8 mouse cellular contexts compared by ENCODE assay signal in the genomic region with DNA sequence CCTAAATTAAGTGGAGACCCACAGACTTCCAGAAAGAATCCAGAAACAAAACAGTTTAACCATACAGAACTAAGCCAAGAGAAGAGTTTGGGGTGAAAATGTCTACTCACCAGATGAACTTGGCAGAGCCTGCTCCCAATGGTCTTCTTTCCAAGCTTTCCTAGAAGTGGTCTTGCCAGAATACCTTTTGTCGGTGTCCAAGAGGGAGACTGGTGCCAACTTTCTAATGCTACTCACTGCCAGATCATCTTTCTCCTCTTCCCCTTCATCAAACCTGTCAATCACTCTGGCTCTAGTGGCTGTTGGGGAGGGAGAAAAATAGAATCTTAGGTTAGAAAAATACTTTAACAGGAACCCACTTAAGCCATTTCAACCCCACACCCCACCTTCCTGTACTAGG. TPM values are rescaled to one million over a fixed set of nuclear protein-coding genes. Genes with fewer than 3 reads are reported as not detected.
A peak's percentile ranks its signal among the peaks of the same experiment; 100 is the strongest.
DNase-seq lines count a peak whose midpoint lies in the region; ATAC-seq and TF ChIP-seq lines count a peak whose summit lies in the region.
"Had no signal": no experiment of that assay in that cellular context is flagged by ENCODE, and none has a peak within 500 bp of the region (broad histone marks: within the 10 kb centered on the region; RNA-seq: fewer than 3 reads in every experiment).

No protein-coding gene starts in this region.

- H3K4me3 ChIP-seq in kidney, embryonic 15.5 days (replicated peaks): peak overlapping the region; percentile 74
- H3K4me3 ChIP-seq in embryonic facial prominence, embryonic 14.5 days (ENCODE audit: low read depth, low read length): peak overlapping the region; percentile 88; the same call in 1 of the 2 replicates
- no peak overlapping the region for H3K4me3 ChIP-seq in intestine, postnatal 0 days (ENCODE audit: low read depth, low read length)
- no peak overlapping the region for H3K4me3 ChIP-seq in midbrain, postnatal 0 days (ENCODE audit: low read depth, low read length)

- peaks cover 40% of the 10 kb centered on the region for H3K36me3 ChIP-seq in kidney, embryonic 15.5 days
- peaks cover 32% of the 10 kb centered on the region for H3K36me3 ChIP-seq in embryonic facial prominence, embryonic 14.5 days (ENCODE audit: control insufficient read depth, insufficient read depth, low read length)
- peaks cover 12% of the 10 kb centered on the region; the same call in 1 of the 2 replicates for H3K36me3 ChIP-seq in intestine, postnatal 0 days (ENCODE audit: control insufficient read depth, insufficient read depth)
- H3K36me3 ChIP-seq in midbrain, postnatal 0 days (ENCODE audit: insufficient read depth, low read length): no peaks in the 10 kb centered on the region

- WGBS in kidney, embryonic 15.5 days: 83% methylated on average over 1 of the region's 1 CpGs
- 64% methylated on average over 1 of the region's 1 CpGs for whole genome bisulfite sequencing in embryonic facial prominence, embryonic 14.5 days
- WGBS in intestine, postnatal 0 days: 92% methylated on average over 1 of the region's 1 CpGs
- 81% methylated on average over 1 of the region's 1 CpGs for WGBS in midbrain, postnatal 0 days

- no peak for TF ChIP-seq CTCF in intestine, postnatal 0 days (IDR thresholded peaks at IDR 0.05; ENCODE audit: low read depth)
- TF ChIP-seq CTCF in midbrain, postnatal 0 days (IDR thresholded peaks at IDR 0.05): no peak

- no peak for DNase-seq in kidney, postnatal 25 days
- no peak for DNase-seq in embryonic facial prominence, embryonic 14.5 days (ENCODE audit: low spot score)
- DNase-seq in midbrain, postnatal 0 days (ENCODE audit: low spot score): no peak
- DNase-seq in layer of hippocampus, postnatal 25 days (ENCODE audit: extremely low spot score in 1 of 2, low spot score in 1 of 2): no peak
- DNase-seq in right cerebral cortex, postnatal 10 days (ENCODE audit: low spot score in 2 of 2): no peak
- DNase-seq: layer of hippocampus, adult 9-11 months had no signal

- H3K9ac ChIP-seq in kidney, embryonic 15.5 days: 0 out of 2 replicates have a peak overlapping the region, but pooled peaks have one; percentile 79
- H3K9ac ChIP-seq in embryonic facial prominence, embryonic 14.5 days (ENCODE audit: low read depth, low read length): no peak overlapping the region
- no peak overlapping the region for H3K9ac ChIP-seq in intestine, postnatal 0 days (ENCODE audit: low read depth, low read length)
- no peak overlapping the region for H3K9ac ChIP-seq in midbrain, postnatal 0 days (replicated peaks; ENCODE audit: low read length, poor library complexity, severe bottlenecking)

- H3K4me2 ChIP-seq in kidney, embryonic 15.5 days: peak overlapping the region; percentile 90
- H3K4me2 ChIP-seq in embryonic facial prominence, embryonic 14.5 days (ENCODE audit: low read depth, low read length): peak overlapping the region; percentile 86; the same call in 1 of the 2 replicates
- peak overlapping the region; percentile 86 for H3K4me2 ChIP-seq in intestine, postnatal 0 days (replicated peaks; ENCODE audit: low read depth)
- H3K4me2 ChIP-seq in midbrain, postnatal 0 days (ENCODE audit: low read depth, low read length, poor library complexity, severe bottlenecking): peak overlapping the region; percentile 65; the same call in 1 of the 2 replicates

- H3K9me3 ChIP-seq in kidney, embryonic 15.5 days (replicated peaks): no peaks in the 10 kb centered on the region
- no peaks in the 10 kb centered on the region for H3K9me3 ChIP-seq in embryonic facial prominence, embryonic 14.5 days (ENCODE audit: control insufficient read depth, low read length)
- H3K9me3 ChIP-seq in intestine, postnatal 0 days (ENCODE audit: control insufficient read depth): no peaks in the 10 kb centered on the region
- H3K9me3 ChIP-seq in midbrain, postnatal 0 days (ENCODE audit: low read length): no peaks in the 10 kb centered on the region

- H3K27me3 ChIP-seq in kidney, embryonic 15.5 days: peaks cover 29% of the 10 kb centered on the region
- H3K27me3 ChIP-seq in embryonic facial prominence, embryonic 14.5 days (replicated peaks; ENCODE audit: control insufficient read depth, insufficient read depth, low read length): peaks cover 30% of the 10 kb centered on the region
- H3K27me3 ChIP-seq in intestine, postnatal 0 days (replicated peaks; ENCODE audit: control insufficient read depth, insufficient read depth, low read length): peaks cover 26% of the 10 kb centered on the region
- H3K27me3 ChIP-seq in midbrain, postnatal 0 days (ENCODE audit: insufficient read depth, low read length): peaks cover 16% of the 10 kb centered on the region

- no peak overlapping the region for H3K27ac ChIP-seq in kidney, embryonic 15.5 days
- H3K27ac ChIP-seq in embryonic facial prominence, embryonic 14.5 days (replicated peaks; ENCODE audit: low read depth, low read length): no peak overlapping the region
- H3K27ac ChIP-seq in intestine, postnatal 0 days (ENCODE audit: low read depth, low read length): no peak overlapping the region
- H3K27ac ChIP-seq in midbrain, postnatal 0 days (ENCODE audit: low read depth, low read length): no peak overlapping the region

- peaks cover 22% of the 10 kb centered on the region for H3K4me1 ChIP-seq in kidney, embryonic 15.5 days
- no peaks in the 10 kb centered on the region for H3K4me1 ChIP-seq in embryonic facial prominence, embryonic 14.5 days (ENCODE audit: control insufficient read depth, insufficient read depth, low read length)
- H3K4me1 ChIP-seq in intestine, postnatal 0 days (replicated peaks; ENCODE audit: control insufficient read depth, insufficient read depth, low read length): no peaks in the 10 kb centered on the region
- no peaks in the 10 kb centered on the region for H3K4me1 ChIP-seq in midbrain, postnatal 0 days (ENCODE audit: insufficient read depth, low read length)

- no peak for ATAC-seq in kidney, embryonic 15.5 days (replicated peaks; ENCODE audit: low FRiP score)
- no peak for ATAC-seq in embryonic facial prominence, embryonic 14.5 days (ENCODE audit: low read depth)
- ATAC-seq in intestine, postnatal 0 days: no peak
- ATAC-seq in midbrain, postnatal 0 days (ENCODE audit: low FRiP score): no peak

RNA-seq across cellular contexts. Expression of a gene that starts 1.3 kb away (rescaled TPM):
- polyA plus RNA-seq in kidney, embryonic 15.5 days (2015; fragmentation: Nextera tagmentation; extraction: Ambion mirVana): 59.8 and 60.4 TPM in 2 replicates
- 39.9 and 40.3 TPM in 2 replicates for polyA plus RNA-seq in embryonic facial prominence, embryonic 14.5 days (2014; fragmentation: Nextera tagmentation; extraction: Ambion mirVana)
- 25.6 and 26.6 TPM in 2 replicates for polyA plus RNA-seq in intestine, postnatal 0 days (2015; fragmentation: Nextera tagmentation; extraction: Ambion mirVana)
- 24.8 and 27.3 TPM in 2 replicates for total RNA-seq in midbrain, postnatal 0 days (2014; rRNA removed)
- 34.9 and 39.2 TPM in 2 replicates for polyA plus RNA-seq in midbrain, postnatal 0 days (2015; fragmentation: Nextera tagmentation; extraction: Ambion mirVana)
- total RNA-seq in layer of hippocampus, postnatal 25 days (2021): 10 to 100 TPM; 20.1 to 21.9 TPM

RNA-seq across cellular contexts. Expression of a gene that starts 13.3 kb away (rescaled TPM):
- polyA plus RNA-seq in kidney, embryonic 15.5 days (2015; fragmentation: Nextera tagmentation; extraction: Ambion mirVana): 36.0 and 37.3 TPM in 2 replicates
- polyA plus RNA-seq in embryonic facial prominence, embryonic 14.5 days (2014; fragmentation: Nextera tagmentation; extraction: Ambion mirVana): 0.07 and 0.11 TPM in 2 replicates
- polyA plus RNA-seq in intestine, postnatal 0 days (2015; fragmentation: Nextera tagmentation; extraction: Ambion mirVana): 0.16 and 0.25 TPM in 2 replicates
- total RNA-seq in midbrain, postnatal 0 days (2014; rRNA removed): 34.2 and 44.9 TPM in 2 replicates
- polyA plus RNA-seq in midbrain, postnatal 0 days (2015; fragmentation: Nextera tagmentation; extraction: Ambion mirVana): 21.3 and 22.5 TPM in 2 replicates
- total RNA-seq in layer of hippocampus, postnatal 25 days (2021): under 1 TPM; 0.42 to 0.45 TPM

Comparison
In these comparisons a context has a peak if more than half of its experiments do, and no peak if none do; other contexts are left out.
1. H3K4me3 ChIP-seq: peak in kidney, embryonic 15.5 days (single experiment) and embryonic facial prominence, embryonic 14.5 days (single experiment); none in intestine, postnatal 0 days (single experiment) and midbrain, postnatal 0 days (single experiment).
2. RNA of a gene that starts 13.3 kb away (polyA plus RNA-seq): 36.0 to 37.3 TPM in kidney, embryonic 15.5 days and 21.3 to 22.5 TPM in midbrain, postnatal 0 days; 0.16 to 0.25 TPM in intestine, postnatal 0 days and 0.07 to 0.11 TPM in embryonic facial prominence, embryonic 14.5 days; every median in the first group is over 10 times any median in the second.
3. Peak in every context shown above with its lines, with median percentiles within 50 percentile points of each other: H3K4me2 ChIP-seq.